Mouse (Mus musculus) frontal cortex, postnatal 10 days (tissue): Measurements from ENCODE around the gene Aven.

Source experiments
- DNase-seq, 2 experiments: peaks; one replicate each; pipeline ENCODE4 v3.0.0; 2022; ENCODE audit warnings: low spot score in 2 of 2, mixed read lengths in 1 of 2

The Aven gene

DNA sequence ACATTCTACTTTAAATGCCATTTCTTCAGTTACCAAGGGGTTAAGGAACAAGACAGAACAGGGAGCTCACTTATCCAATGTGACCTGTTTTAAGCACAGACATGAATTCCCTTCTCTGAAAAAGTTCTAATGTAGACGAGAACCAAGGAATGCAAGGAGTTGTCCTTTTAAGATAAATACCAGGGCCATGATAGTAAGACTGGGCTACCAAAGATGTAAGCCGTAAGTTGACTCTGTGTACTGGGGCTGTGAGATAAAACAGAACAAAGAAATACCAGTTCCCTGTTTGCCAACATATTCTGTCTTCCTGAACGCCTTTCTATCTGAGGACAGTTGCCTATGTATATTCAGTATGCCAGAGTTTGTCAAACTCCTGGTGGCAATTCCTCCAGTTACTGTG is 176.7 kb downstream of the Aven start:
- DNase-seq = no peak

DNA sequence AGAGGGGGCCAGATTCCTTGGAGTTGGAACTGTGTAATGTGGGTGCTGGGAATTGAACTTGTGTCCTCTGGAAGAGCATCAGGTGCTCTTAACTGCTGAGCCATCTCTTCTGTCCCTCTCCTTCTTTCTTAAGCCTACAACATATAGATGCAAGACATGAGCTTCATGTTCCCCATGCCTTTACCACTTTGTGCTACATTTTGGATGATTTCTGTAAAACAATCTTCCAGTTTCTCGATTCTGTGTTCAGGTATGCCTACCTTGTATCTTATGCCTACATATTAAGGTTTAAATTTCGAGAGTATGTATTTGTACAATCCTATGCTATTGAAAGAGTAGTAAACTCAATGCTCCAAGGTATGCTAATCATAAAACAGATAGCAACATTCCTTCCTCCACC is 183.4 kb downstream of the Aven start:
- DNase-seq = no peak

DNA sequence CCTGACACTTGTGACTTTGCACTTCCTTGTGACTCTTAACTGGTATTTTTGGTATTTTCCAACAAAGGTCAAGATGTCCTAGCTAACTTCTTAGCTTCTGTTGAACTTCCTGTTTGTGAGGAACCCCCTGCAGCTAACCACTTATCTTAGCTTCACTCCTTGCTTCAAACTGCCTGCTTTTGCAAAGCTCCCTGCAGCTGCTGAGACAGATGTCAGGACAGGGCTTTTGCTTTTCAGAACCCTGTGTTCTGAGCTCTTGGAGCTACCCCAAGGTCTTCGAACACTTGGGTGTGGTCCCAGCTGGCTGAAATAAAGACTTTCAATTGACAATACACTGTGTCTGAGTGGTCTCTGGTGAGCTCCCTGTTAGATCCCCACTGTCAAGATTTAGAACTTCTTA is 184.0 kb downstream of the Aven start:
- DNase-seq = no peak

DNA sequence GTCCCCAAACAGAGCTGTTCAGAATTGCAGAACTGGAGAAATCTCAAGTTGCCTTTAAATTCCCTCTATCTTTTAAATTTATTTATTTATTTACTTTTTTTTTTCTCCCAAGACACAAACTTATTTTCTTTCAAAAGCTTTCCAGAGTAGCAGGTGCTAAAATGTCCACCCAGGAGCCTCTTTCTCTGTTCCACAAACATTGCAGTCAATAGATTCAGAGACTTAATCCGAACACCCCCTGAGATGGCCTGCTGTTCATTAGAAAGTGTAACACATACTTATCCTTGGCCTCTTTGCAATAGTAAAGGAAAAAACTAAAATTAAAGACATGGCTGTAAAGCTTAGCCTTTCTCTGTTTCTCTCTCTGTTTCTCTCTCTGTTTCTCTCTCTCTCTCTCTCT is 184.5 kb downstream of the Aven start:
- DNase-seq = no peak

DNA sequence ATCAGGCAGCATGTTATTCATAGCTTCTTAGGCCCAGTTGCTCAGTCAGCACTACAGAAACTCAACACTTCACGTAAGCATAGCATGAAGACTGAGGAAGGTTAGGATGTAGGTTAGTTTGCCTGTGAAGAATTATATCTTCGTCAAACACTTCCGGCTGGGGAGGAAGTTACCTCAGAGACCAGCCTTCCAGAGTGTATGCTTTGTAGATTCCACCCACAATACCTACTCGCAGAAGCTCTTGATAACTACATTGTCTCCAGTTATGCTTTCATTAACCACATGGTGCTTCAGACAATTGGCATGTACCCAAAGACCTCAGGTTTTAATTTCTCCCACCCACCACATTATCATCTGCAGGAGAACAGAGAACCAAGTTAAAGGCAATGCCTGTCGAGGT is 189.1 kb downstream of the Aven start:
- DNase-seq = no peak
